Mouse (Mus musculus): ENCODE measurements at regions not wholly inside any gene's neighbourhood (a gene's known extent, or its start where the extent isn't known, plus 50 kb on each side); places are given as distances from the start of the nearest gene placed in this dataset.

- TF ChIP-seq CTCF (IDR thresholded peaks at IDR 0.05; ENCODE audit: borderline replicate concordance, insufficient read depth, low read depth, low read length) = no peak
- TF ChIP-seq POLR2A (IDR thresholded peaks at IDR 0.05; ENCODE audit: borderline replicate concordance, insufficient read depth, low read length) = no peak
Observed at GRCm38 (mm10) chr6:101616776-101617175, 239.1 kb upstream of the Pdzrn3 start.

Measured in cerebellum, adult 2 months (tissue).